Mouse (Mus musculus) megakaryocyte, embryonic 14.5 days (primary cell): ENCODE measurements around the gene Dhrs7.

Experiments used
- FLI1 ChIP-seq: IDR thresholded peaks from 2 replicates; pipeline ENCODE4 v1.6.1; 2012; ENCODE audit warnings: low read length, inconsistent platforms, mixed read lengths
- GATA1 ChIP-seq: IDR thresholded peaks from 3 replicates; pipeline ENCODE4 v1.6.1; 2012; ENCODE audit warnings: mixed read lengths, low read length, inconsistent platforms, borderline replicate concordance

DNA sequence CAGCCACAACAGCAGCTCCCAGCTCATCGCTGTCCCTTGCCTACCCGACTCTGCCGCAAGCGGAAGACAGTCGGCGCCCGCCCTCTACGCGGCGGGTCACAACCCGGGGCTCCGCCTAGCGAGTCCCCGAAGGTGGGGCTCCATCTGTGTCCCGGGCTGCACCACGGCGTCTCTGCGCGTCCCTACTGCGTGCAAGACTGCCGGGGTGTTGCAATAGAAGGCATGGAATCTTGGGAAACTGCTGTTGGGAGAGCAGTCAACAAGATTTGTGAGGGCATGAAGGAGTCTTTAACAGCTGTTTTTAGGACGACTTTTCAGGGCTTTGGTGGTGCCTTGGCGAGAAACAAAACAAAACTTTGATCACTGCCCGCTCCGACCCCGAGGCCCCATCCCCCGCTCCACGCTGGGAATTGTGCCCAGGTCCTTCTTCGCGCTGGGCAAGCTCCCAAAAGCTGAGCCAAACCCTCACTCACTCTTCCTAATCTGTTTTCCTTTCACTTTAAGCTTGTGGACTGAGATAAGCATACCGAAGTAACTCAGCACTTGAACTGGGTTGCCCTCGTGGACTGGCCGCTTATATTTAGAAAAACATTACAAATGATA, at the start of gene Dhrs7:
- TF ChIP-seq GATA1 = no peak
- TF ChIP-seq FLI1 = no peak
